Mouse (Mus musculus) embryonic facial prominence, embryonic 13.5 days (tissue): ENCODE measurements around the gene Tigd3. TPM values are rescaled to one million over a fixed set of nuclear protein-coding genes. Genes with fewer than 3 reads are reported as not detected.

Experiments used
- ATAC-seq: fragments of 200-750 bp; cut with Nextera tagmentation; 2 replicates; pipeline ENCODE4 v1.8.0; 2017; ENCODE audit warnings: low read depth; ENCODE audit not compliant: insufficient number of reproducible peaks, insufficient read depth, low FRiP score, low TSS enrichment
- H3K27ac ChIP-seq: fragments of 300-500 bp; sonication (generic); 2 replicates; pipeline ENCODE4 v1.5.1; 2015; ENCODE audit warnings: moderate library complexity, mild to moderate bottlenecking, inconsistent platforms
- H3K27me3 ChIP-seq: fragments of 300-500 bp; sonication (generic); 2 replicates; pipeline ENCODE4 v1.6.1; 2015; ENCODE audit warnings: mild to moderate bottlenecking, inconsistent platforms
- H3K36me3 ChIP-seq: fragments of 300-500 bp; sonication (generic); 2 replicates; pipeline ENCODE4 v1.6.1; 2015; ENCODE audit warnings: mild to moderate bottlenecking, inconsistent platforms
- H3K4me1 ChIP-seq: fragments of 300-500 bp; sonication (generic); 2 replicates; pipeline ENCODE4 v1.6.1; 2015; ENCODE audit warnings: inconsistent platforms
- H3K4me2 ChIP-seq: fragments of 300-500 bp; sonication (generic); 2 replicates; pipeline ENCODE4 v1.6.1; 2015; ENCODE audit warnings: moderate library complexity, mild to moderate bottlenecking, inconsistent platforms
- H3K4me3 ChIP-seq: fragments of 300-500 bp; sonication (generic); 2 replicates; pipeline ENCODE4 v1.5.1; 2015; ENCODE audit warnings: mild to moderate bottlenecking, inconsistent platforms
- H3K9ac ChIP-seq: fragments of 300-500 bp; sonication (generic); 2 replicates; pipeline ENCODE4 v1.6.1; 2015; ENCODE audit warnings: mild to moderate bottlenecking, inconsistent platforms
- H3K9me3 ChIP-seq: fragments of 300-500 bp; sonication (generic); 2 replicates; pipeline ENCODE4 v1.6.1; 2016; ENCODE audit warnings: inconsistent platforms
- whole genome bisulfite sequencing: fragments of 180-500 bp; shearing (Covaris S2); methylation state at CpG from one replicate; pipeline ENCODE4 v1.1.7; 2015; ENCODE audit warnings: mixed read lengths; 5-methylcytosine and 5-hydroxymethylcytosine counted together
- polyA plus RNA-seq: library from polyadenylated mRNA; unstranded; fragments of >200 nt; fragmentation: Nextera tagmentation; extraction: Ambion mirVana; gene quantifications from 2 replicates; pipeline ENCODE4 v1.2.1, GENCODE M21; 2015

Tigd3 gene
- polyA plus RNA-seq, 1 experiment from 2014 or later = 4.7 TPM

DNA sequence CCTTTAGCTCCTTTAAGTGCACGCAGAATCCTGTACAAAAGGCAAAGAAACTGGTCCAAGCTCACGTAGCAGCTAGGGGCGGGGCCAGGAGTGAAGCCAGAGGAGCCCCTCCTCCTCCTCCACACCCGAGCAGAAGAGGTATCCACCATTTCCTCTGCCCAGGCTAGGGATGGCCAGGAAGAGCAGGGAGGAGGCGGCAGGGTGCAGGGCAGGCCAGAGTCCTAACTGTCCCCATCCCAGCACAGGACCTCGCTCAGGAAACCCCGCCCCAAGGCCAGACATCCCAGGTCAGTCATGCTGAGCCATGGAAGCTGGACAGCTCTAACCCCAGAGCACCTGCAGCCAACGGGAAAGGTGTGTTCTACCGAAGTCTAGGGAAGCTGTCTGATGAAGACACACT lies 27.8 kb upstream of the Tigd3 start:
- Histone ChIP-seq H3K4me1 (peaks cover 30% of the 10 kb centered on the region), H3K9me3 (no peaks in the 10 kb centered on the region), H3K9ac (peak overlapping the region; percentile 59; the same call in 1 of the 2 replicates), H3K4me2 (peak overlapping the region; percentile 44), H3K27me3 (peaks cover 11% of the 10 kb centered on the region), H3K27ac (no peak overlapping the region), H3K4me3 (0 out of 2 replicates have a peak overlapping the region, but pooled peaks have one; percentile 8), H3K36me3 (peaks cover 15% of the 10 kb centered on the region)
- ATAC-seq = no peak
- WGBS = 15% methylated on average over 9 of the region's 9 CpGs

GRCm38 (mm10) chr19:5913007-5913719 lies 19.2 kb upstream of the Tigd3 start, which contains the start of gene Dpf2:
Dpf2 (minus strand) TSS chr19:5913010.
- 0 out of 2 replicates have a peak, but pooled peaks have one; percentile 10 for ATAC-seq
- H3K4me1 ChIP-seq = peaks cover 34% of the 10 kb centered on the region
- H3K4me2 ChIP-seq = peak within 1 kb of the TSS; percentile 74
- no peaks in the 10 kb centered on the region for H3K27me3 ChIP-seq
- H3K27ac ChIP-seq = peak within 1 kb of the TSS; percentile 91
- H3K36me3 ChIP-seq = peaks cover 23% of the 10 kb centered on the region
- H3K9ac ChIP-seq = peak within 1 kb of the TSS; percentile 97
- H3K4me3 ChIP-seq = peak within 1 kb of the TSS; percentile 85
- H3K9me3 ChIP-seq = no peaks in the 10 kb centered on the region
- 21% methylated on average over 13 of the region's 13 CpGs for WGBS

- peak; percentile 94 for ATAC-seq
- Histone ChIP-seq H3K4me3 (peak overlapping the region; percentile 85), H3K36me3 (peaks cover 15% of the 10 kb centered on the region), H3K9ac (peak overlapping the region; percentile 97), H3K27me3 (no peaks in the 10 kb centered on the region), H3K4me2 (peak overlapping the region; percentile 74), H3K9me3 (no peaks in the 10 kb centered on the region), H3K27ac (peak overlapping the region; percentile 91), H3K4me1 (peaks cover 34% of the 10 kb centered on the region)
- under 1% methylated on average over 59 of the region's 59 CpGs for WGBS
These were observed 18.4 kb upstream of the Tigd3 start for GRCm38 (mm10) chr19:5912103-5913006.

- H3K9ac ChIP-seq = peak overlapping the region; percentile 97
- H3K27ac ChIP-seq = peak overlapping the region; percentile 91
- ATAC-seq = no peak
- peaks cover 34% of the 10 kb centered on the region for H3K4me1 ChIP-seq
- no peaks in the 10 kb centered on the region for H3K27me3 ChIP-seq
- peaks cover 17% of the 10 kb centered on the region for H3K36me3 ChIP-seq
- peak overlapping the region; percentile 85 for H3K4me3 ChIP-seq
- no peaks in the 10 kb centered on the region for H3K9me3 ChIP-seq
- WGBS = 6% methylated on average over 14 of the region's 14 CpGs
- peak overlapping the region; percentile 74 for H3K4me2 ChIP-seq
These were observed 17.6 kb upstream of the Tigd3 start for GRCm38 (mm10) chr19:5911430-5912102.

DNA sequence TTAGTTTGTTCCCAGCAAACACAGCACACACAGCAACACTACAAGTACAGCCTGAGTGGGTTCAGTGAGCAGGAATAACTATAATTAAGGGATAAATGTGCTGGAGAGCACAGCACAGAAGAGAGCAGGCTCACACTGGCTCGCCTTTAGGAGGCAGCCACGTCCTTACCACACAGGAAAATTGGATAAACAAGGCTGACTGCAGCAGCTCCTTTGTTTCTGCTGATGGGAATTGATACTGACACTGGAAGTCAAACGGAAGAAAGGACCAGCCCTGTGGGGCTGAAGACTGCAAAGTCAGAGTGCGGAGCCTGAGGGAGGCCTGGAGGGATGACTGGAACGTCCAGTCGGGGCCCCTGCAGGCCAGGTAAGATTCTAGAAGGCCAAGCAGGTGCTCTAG lies 16.3 kb upstream of the Tigd3 start:
- peak overlapping the region; percentile 57 for H3K9ac ChIP-seq
- peak overlapping the region; percentile 53 for H3K27ac ChIP-seq
- H3K36me3 ChIP-seq = peaks cover 24% of the 10 kb centered on the region
- no peaks in the 10 kb centered on the region for H3K27me3 ChIP-seq
- H3K4me1 ChIP-seq = peaks cover 34% of the 10 kb centered on the region
- peak overlapping the region; percentile 85 for H3K4me3 ChIP-seq
- ATAC-seq = no peak
- WGBS = 32% methylated on average over 6 of the region's 6 CpGs
- peak overlapping the region; percentile 74 for H3K4me2 ChIP-seq
- no peaks in the 10 kb centered on the region for H3K9me3 ChIP-seq

GRCm38 (mm10) chr19:5907275-5907674 lies 13.3 kb upstream of the Tigd3 start:
- Histone ChIP-seq H3K27me3 (no peaks in the 10 kb centered on the region), H3K9ac (no peak overlapping the region), H3K36me3 (peaks cover 48% of the 10 kb centered on the region), H3K4me2 (no peak overlapping the region), H3K4me1 (peaks cover 23% of the 10 kb centered on the region), H3K9me3 (no peaks in the 10 kb centered on the region), H3K4me3 (no peak overlapping the region), H3K27ac (no peak overlapping the region)
- WGBS = 70% methylated on average over 3 of the region's 3 CpGs
- ATAC-seq = no peak

DNA sequence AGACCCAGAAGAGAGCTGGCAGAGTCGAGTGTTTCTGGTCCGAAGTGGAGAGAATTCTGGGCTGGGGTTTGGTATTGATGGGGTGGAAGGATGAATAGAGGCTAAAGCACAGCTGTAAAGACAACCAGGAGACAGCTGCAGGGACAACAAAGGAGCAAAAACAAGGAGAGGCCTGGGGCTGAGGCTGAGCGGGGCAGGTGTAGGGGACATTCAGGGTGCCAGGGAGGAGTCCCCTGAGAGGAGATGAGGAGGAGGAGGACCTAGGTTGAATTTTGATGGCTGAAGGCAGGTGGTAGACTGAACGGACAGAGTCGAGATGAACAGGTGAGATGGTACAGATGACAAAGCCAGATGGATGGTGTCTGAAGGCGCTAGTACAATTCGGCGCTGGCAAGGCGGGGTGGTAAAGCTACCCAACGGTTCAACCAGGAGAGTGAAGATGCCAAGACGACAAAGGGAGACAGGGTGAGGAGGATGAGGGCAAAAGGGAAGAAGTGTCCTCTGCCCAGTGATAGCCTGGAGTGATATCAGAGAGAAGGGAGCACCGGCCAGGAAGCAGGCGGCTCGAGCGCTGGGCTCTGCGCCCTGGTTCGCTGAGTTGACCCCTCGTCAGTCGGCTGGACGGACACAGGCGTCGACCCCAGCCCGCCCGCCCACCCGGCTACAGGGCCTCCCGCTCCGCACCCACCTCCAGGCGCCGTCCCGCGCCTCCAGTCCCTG lies 507 bp downstream of the Tigd3 start:
- H3K27ac ChIP-seq = no peak overlapping the region
- ATAC-seq = peak; percentile 4; the same call in 1 of the 2 replicates
- H3K36me3 ChIP-seq = peaks cover 39% of the 10 kb centered on the region

DNA sequence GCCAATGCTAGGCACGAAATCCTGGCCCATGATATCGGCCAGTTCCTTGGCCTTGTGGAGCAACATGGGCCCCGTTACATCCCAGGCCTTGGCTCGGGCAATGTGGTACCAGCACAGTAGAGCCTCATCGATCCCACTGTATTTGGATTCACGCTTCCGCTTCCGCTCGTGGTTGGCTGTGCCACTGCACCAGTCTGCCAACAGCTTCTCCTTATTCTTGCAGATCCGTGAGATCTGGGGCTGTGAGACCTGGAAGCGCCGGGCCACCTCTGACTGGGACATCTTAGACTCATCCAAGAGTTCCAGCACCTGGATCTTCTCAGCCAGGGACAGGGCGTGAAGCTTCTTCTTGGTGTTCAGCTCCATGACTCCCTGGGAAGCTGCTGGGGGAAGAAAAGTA lies 1.2 kb downstream of the Tigd3 start:
- no peak for ATAC-seq
- H3K36me3 ChIP-seq = peaks cover 34% of the 10 kb centered on the region
- 0 out of 2 replicates have a peak overlapping the region, but pooled peaks have one; percentile 61 for H3K4me3 ChIP-seq
- peak overlapping the region; percentile 86 for H3K9ac ChIP-seq
- WGBS = 94% methylated on average over 13 of the region's 13 CpGs
- no peak overlapping the region for H3K27ac ChIP-seq
- no peaks in the 10 kb centered on the region for H3K27me3 ChIP-seq
- peaks cover 18% of the 10 kb centered on the region for H3K4me1 ChIP-seq
- no peaks in the 10 kb centered on the region for H3K9me3 ChIP-seq
- H3K4me2 ChIP-seq = peak overlapping the region; percentile 83

More for the DNA sequence above, 507 bp downstream of the Tigd3 start:
- Histone ChIP-seq H3K4me1 (peaks cover 18% of the 10 kb centered on the region), H3K9ac (peak overlapping the region; percentile 86), H3K27me3 (no peaks in the 10 kb centered on the region), H3K9me3 (no peaks in the 10 kb centered on the region), H3K4me2 (peak overlapping the region; percentile 83), H3K4me3 (peak overlapping the region; percentile 61)
- 9% methylated on average over 29 of the region's 31 CpGs for WGBS

- no peak overlapping the region for H3K27ac ChIP-seq
- peaks cover 18% of the 10 kb centered on the region for H3K4me1 ChIP-seq
- peaks cover 29% of the 10 kb centered on the region for H3K36me3 ChIP-seq
- no peak for ATAC-seq
- 95% methylated on average over 7 of the region's 7 CpGs for WGBS
- no peak overlapping the region; the same call in 1 of the 2 replicates for H3K4me3 ChIP-seq
- H3K27me3 ChIP-seq = no peaks in the 10 kb centered on the region
- H3K9ac ChIP-seq = 0 out of 2 replicates have a peak overlapping the region, but pooled peaks have one; percentile 86
- H3K4me2 ChIP-seq = 0 out of 2 replicates have a peak overlapping the region, but pooled peaks have one; percentile 83
- H3K9me3 ChIP-seq = no peaks in the 10 kb centered on the region
These were observed 1.7 kb downstream of the Tigd3 start for GRCm38 (mm10) chr19:5892262-5892661.

DNA sequence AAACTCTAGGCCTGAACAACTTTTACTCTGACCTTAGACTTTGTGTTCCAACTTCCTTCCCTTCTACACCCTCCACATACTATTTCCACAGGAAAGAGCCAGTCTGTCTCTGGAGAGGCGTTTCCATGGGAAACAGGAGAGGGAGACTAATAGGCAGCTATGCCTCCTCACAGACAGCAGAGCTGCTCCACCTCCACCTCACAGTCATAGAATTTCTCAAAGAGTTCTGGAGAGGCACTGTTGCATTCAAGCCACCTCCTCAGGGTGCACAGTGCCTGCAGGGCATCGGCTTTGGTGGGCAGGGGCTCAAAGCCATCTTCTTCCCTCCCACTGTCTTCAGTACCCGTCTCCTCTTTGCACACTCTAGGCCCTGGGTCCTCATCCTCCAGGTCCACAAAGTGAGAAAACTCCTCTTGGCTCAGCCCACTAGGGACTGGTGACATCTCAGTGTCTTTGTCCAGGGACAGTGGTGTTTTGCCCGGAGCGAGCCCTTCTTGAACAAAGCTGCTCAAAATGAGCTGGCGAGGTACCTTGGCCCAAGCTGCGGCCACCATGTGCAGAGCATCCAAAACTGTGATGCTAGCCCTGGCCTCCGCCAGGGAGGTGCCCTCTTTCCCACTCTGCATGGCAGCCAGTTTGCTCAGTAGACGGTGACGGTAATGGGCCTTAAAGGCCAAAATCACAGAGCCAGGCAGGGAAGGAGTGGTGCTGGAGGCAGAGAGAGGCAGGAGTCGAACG lies 2.3 kb downstream of the Tigd3 start:
- Histone ChIP-seq H3K27ac (no peak overlapping the region), H3K9ac (no peak overlapping the region), H3K9me3 (no peaks in the 10 kb centered on the region), H3K4me3 (no peak overlapping the region; the same call in 1 of the 2 replicates), H3K4me1 (peaks cover 18% of the 10 kb centered on the region), H3K36me3 (peaks cover 25% of the 10 kb centered on the region), H3K4me2 (no peak overlapping the region), H3K27me3 (no peaks in the 10 kb centered on the region)
- ATAC-seq = no peak
- WGBS = 94% methylated on average over 12 of the region's 12 CpGs
